Comparison of ENCODE assay signal across 8 mouse cellular contexts in the genomic region with DNA sequence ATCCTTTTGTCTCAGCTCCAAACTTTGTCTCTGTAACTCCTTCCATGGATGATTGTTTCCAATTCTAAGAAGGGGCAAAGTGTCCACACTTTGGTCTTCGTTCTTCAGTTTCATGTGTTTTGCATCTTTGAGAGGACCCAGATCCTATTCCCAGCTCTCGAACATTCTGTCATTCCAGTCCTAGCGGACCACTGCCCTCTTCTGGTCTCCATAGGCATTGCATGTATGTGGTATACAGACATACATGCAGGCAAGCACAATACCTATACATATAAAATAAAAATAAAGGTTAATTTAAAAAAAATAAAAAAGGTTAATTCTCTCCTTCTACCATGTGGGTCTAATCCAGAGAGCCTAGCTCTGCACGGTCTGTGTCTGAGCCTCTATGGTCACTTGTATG.
DNase-seq lines count a peak whose midpoint lies in the region; ATAC-seq and TF ChIP-seq lines count a peak whose summit lies in the region.
"Not testable (repeated sequence)": the region's sequence is repeated elsewhere in the genome, so short reads cannot be mapped to it uniquely, and the experiment has no call there.

No protein-coding gene starts in this region.

- DNase-seq in 416B (ENCODE audit: low read depth) (peak; percentile 28), ES-CJ7 (ENCODE audit: low read depth, low spot score) (peak; percentile 54), WW6 (ENCODE audit: low read depth, low spot score) (peak; percentile 9)
- peak; percentile 12 for DNase-seq in c-Kit-positive CD71-positive TER-119-positive erythroid progenitor cells, embryonic 14.5 days (ENCODE audit: low spot score)
- DNase-seq in heart, postnatal 0 days (ENCODE audit: low spot score); liver, embryonic 14.5 days (ENCODE audit: low read depth in 3 of 3, low spot score in 3 of 3); midbrain, postnatal 0 days (ENCODE audit: low spot score): not testable (repeated sequence)

- not testable (repeated sequence) for H3K9ac ChIP-seq in heart, postnatal 0 days (replicated peaks; ENCODE audit: low read depth, low read length); kidney, embryonic 14.5 days (ENCODE audit: low read depth, low read length); liver, embryonic 14.5 days (replicated peaks); midbrain, postnatal 0 days (replicated peaks; ENCODE audit: low read length, poor library complexity, severe bottlenecking)

- peak; percentile 32; the same call in 1 of the 2 replicates for TF ChIP-seq CTCF in heart, postnatal 0 days (IDR thresholded peaks at IDR 0.05; ENCODE audit: low read depth)
- TF ChIP-seq CTCF in liver, embryonic 14.5 days (IDR thresholded peaks at IDR 0.05; ENCODE audit: low read depth) = peak; percentile 48; the same call in 1 of the 2 replicates
- peak; percentile 57 for TF ChIP-seq CTCF in midbrain, postnatal 0 days (IDR thresholded peaks at IDR 0.05)

- not testable (repeated sequence) for H3K9me3 ChIP-seq in heart, postnatal 0 days (replicated peaks; ENCODE audit: control insufficient read depth, low read length); kidney, embryonic 14.5 days (ENCODE audit: control insufficient read depth, low read length); liver, embryonic 14.5 days (ENCODE audit: control insufficient read depth, low read length); midbrain, postnatal 0 days (ENCODE audit: low read length)

- H3K27me3 ChIP-seq in heart, postnatal 0 days (ENCODE audit: control insufficient read depth, insufficient read depth, low read length); kidney, embryonic 14.5 days (ENCODE audit: control insufficient read depth, insufficient read depth, low read length); liver, embryonic 14.5 days (ENCODE audit: control insufficient read depth, insufficient read depth, low read length); midbrain, postnatal 0 days (ENCODE audit: insufficient read depth, low read length): not testable (repeated sequence)

- H3K4me2 ChIP-seq in heart, postnatal 0 days (ENCODE audit: low read depth, low read length); kidney, embryonic 14.5 days (replicated peaks; ENCODE audit: low read depth, low read length); liver, embryonic 14.5 days (ENCODE audit: low read depth); midbrain, postnatal 0 days (ENCODE audit: low read depth, low read length, poor library complexity, severe bottlenecking): not testable (repeated sequence)

- peaks cover 30% of the 10 kb centered on the region for H3K4me1 ChIP-seq in heart, postnatal 0 days (ENCODE audit: control insufficient read depth, insufficient read depth)
- H3K4me1 ChIP-seq in kidney, embryonic 14.5 days (ENCODE audit: control insufficient read depth, insufficient read depth, low read length); liver, embryonic 14.5 days (replicated peaks; ENCODE audit: control insufficient read depth in 2 of 2, insufficient read depth in 2 of 2, low read length in 1 of 2); midbrain, postnatal 0 days (ENCODE audit: insufficient read depth, low read length): not testable (repeated sequence)

- not testable (repeated sequence) for H3K27ac ChIP-seq in heart, postnatal 0 days (ENCODE audit: low read depth); kidney, embryonic 14.5 days (ENCODE audit: low read depth, low read length); liver, embryonic 14.5 days; midbrain, postnatal 0 days (ENCODE audit: low read depth, low read length)

- not testable (repeated sequence) for TF ChIP-seq EP300 in heart, postnatal 0 days (IDR thresholded peaks at IDR 0.05; ENCODE audit: low read depth); liver, embryonic 14.5 days (IDR thresholded peaks at IDR 0.05; ENCODE audit: low read depth)

- H3K4me3 ChIP-seq in heart, postnatal 0 days (ENCODE audit: low read depth, low read length); kidney, embryonic 14.5 days (ENCODE audit: low read length); liver, embryonic 14.5 days (ENCODE audit: insufficient read depth in 1 of 2, low read depth in 2 of 2, low read length in 2 of 2); midbrain, postnatal 0 days (ENCODE audit: low read depth, low read length): not testable (repeated sequence)

- ATAC-seq in heart, postnatal 0 days (ENCODE audit: insufficient read depth, low read depth); liver, embryonic 14.5 days (ENCODE audit: insufficient read depth); midbrain, postnatal 0 days (ENCODE audit: low FRiP score): not testable (repeated sequence)
- 0 out of 2 replicates have a peak, but pooled peaks have one; percentile 28 for ATAC-seq in kidney, embryonic 14.5 days (ENCODE audit: low FRiP score, low TSS enrichment)

- H3K36me3 ChIP-seq in heart, postnatal 0 days (replicated peaks; ENCODE audit: control insufficient read depth, insufficient read depth, low read length); liver, embryonic 14.5 days (replicated peaks; ENCODE audit: control insufficient read depth, insufficient read depth, low read depth): not testable (repeated sequence)
- peaks cover 13% of the 10 kb centered on the region for H3K36me3 ChIP-seq in kidney, embryonic 14.5 days (ENCODE audit: control insufficient read depth, insufficient read depth, low read length)
- peaks cover 13% of the 10 kb centered on the region for H3K36me3 ChIP-seq in midbrain, postnatal 0 days (ENCODE audit: insufficient read depth, low read length)

- whole genome bisulfite sequencing in heart, postnatal 0 days = 96% methylated on average over 4 of the region's 4 CpGs
- WGBS in kidney, embryonic 14.5 days = 92% methylated on average over 4 of the region's 4 CpGs
- 71% methylated on average over 4 of the region's 4 CpGs for WGBS in liver, embryonic 14.5 days (ENCODE audit: insufficient replicate concordance)
- WGBS in midbrain, postnatal 0 days = 92% methylated on average over 4 of the region's 4 CpGs
